Mouse (Mus musculus) ES-E14 (cell line): ENCODE measurements around the gene Tfeb.

Source experiments
- HCFC1 ChIP-seq: IDR thresholded peaks from 2 replicates; pipeline ENCODE4 v1.6.1; 2012; ENCODE audit warnings: low read length, inconsistent platforms, borderline replicate concordance; ENCODE audit not compliant: insufficient read depth
- ZC3H11A ChIP-seq: IDR thresholded peaks from 2 replicates; pipeline ENCODE4 v1.6.1; 2012; ENCODE audit warnings: low read depth, mild to moderate bottlenecking, inconsistent platforms, low read length, borderline replicate concordance
- ZNF384 ChIP-seq: IDR thresholded peaks from 2 replicates; pipeline ENCODE4 v1.6.1; 2012; ENCODE audit warnings: low read depth, low read length, inconsistent platforms

DNA sequence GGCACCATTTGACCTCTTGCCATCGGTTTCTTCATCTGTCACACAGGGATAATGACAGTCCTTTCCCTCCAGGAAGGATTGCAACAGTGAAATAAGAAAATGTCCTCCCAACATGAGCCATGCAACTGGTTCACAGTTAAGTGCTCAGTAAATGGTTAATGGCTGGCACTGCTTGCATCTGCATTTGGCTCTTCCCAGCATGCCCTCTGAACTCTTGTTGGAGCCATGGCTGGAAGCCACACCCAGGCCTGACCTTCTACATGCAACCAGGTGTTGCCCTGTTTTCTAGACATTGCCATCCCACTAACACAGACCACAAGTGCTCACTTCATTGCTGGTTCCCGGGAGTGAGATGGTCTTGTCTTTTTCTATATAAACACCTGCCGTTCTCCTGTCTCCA, 28.9 kb upstream of the Tfeb start:
- no peak for TF ChIP-seq HCFC1
- TF ChIP-seq ZNF384 = no peak
- no peak for TF ChIP-seq ZC3H11A
